ENCODE assay signal across 11 mouse cellular contexts in genomic region chr5:64960857-64961391, GRCm38 (mm10). TPM values are rescaled to one million over a fixed set of nuclear protein-coding genes. Genes with fewer than 3 reads are reported as not detected.
DNase-seq lines count a peak whose midpoint lies in the region; ATAC-seq lines count a peak whose summit lies in the region.
"Had no signal": no experiment of that assay in that cellular context is flagged by ENCODE, and none has a peak within 500 bp of the region (broad histone marks: within the 10 kb centered on the region; RNA-seq: fewer than 3 reads in every experiment).

No protein-coding gene starts in this region.

- peak; percentile 19 for DNase-seq in heart, adult 8-10 months (ENCODE audit: low spot score)
- no peak for DNase-seq in heart, postnatal 14 days
- DNase-seq in CD4-positive helper T cell, adult 2 months (ENCODE audit: low read depth, low spot score): peak; percentile 68
- DNase-seq in MN1 (ENCODE audit: low spot score): no peak
- DNase-seq in embryo, embryonic 10 days (ENCODE audit: low spot score): no peak
- DNase-seq in left cerebral cortex, postnatal 10 days (ENCODE audit: extremely low spot score in 1 of 2, low spot score in 2 of 2): no peak
- DNase-seq: cerebellum, postnatal 10 days; kidney, adult 11 months; layer of hippocampus, postnatal 36 days had no signal

- peak; percentile 68 to 81 for ATAC-seq in hematopoietic stem cell, adult 5-6 weeks (replicated peaks in 1 of 2; ENCODE audit: insufficient read depth in 1 of 2, low FRiP score in 2 of 2, low TSS enrichment in 1 of 2, low read depth in 1 of 2, poor library complexity in 2 of 2, severe bottlenecking in 2 of 2)
- ATAC-seq in neutrophil, adult 5-6 weeks (ENCODE audit: extremely low read depth, insufficient number of reproducible peaks, low FRiP score, poor library complexity, severe bottlenecking): peak; percentile 82

- intact Hi-C loops in heart, postnatal 14 days (cut with DNase I): loop anchor here (10.0 kb wide), 2 partner anchors 76 to 676 kb away; no protein-coding TSS in a partner anchor
- intact Hi-C loops in left cerebral cortex, postnatal 10 days (cut with DNase I): loop anchor here (10.0 kb wide), 1 partner anchor 76 kb away; no protein-coding TSS in a partner anchor

RNA-seq across cellular contexts. Expression of gene Tlr6, which starts 1.0 kb away (rescaled TPM):
- total RNA-seq in heart, adult 8-10 months (2022): under 1 TPM; 0.46 to 0.91 (median 0.71) TPM
- 1 to 10 TPM in 1 of 2 experiments, under 1 TPM in 1; 0.96 to 1.7 TPM for total RNA-seq in heart, postnatal 14 days (2021)
- total RNA-seq in hematopoietic stem cell, adult 5-6 weeks (2017): 2.1 and 28.4 TPM in 2 replicates
- 31.0 and 37.8 TPM in 2 replicates for total RNA-seq in neutrophil, adult 5-6 weeks (2017)
- total RNA-seq in left cerebral cortex, postnatal 10 days (2021): under 1 TPM; 0.55 to 0.64 TPM

RNA-seq across cellular contexts. Expression of gene Fam114a1, which starts 8.9 kb away (rescaled TPM):
- 10 to 100 TPM; 13.7 to 18.0 (median 15.7) TPM for total RNA-seq in heart, adult 8-10 months (2022)
- total RNA-seq in heart, postnatal 14 days (2021): 10 to 100 TPM; 23.5 to 24.8 TPM
- total RNA-seq in hematopoietic stem cell, adult 5-6 weeks (2017): 5.9 and 7.9 TPM in 2 replicates
- total RNA-seq in neutrophil, adult 5-6 weeks (2017): 32.7 and 33.2 TPM in 2 replicates
- 1 to 10 TPM; 7.2 to 8.4 TPM for total RNA-seq in left cerebral cortex, postnatal 10 days (2021)

RNA-seq across cellular contexts. Expression of gene Tlr1, which starts 27.6 kb away (rescaled TPM):
- under 1 TPM; 0.09 to 0.41 (median 0.27) TPM for total RNA-seq in heart, adult 8-10 months (2022)
- under 1 TPM; 0.34 to 0.43 TPM for total RNA-seq in heart, postnatal 14 days (2021)
- 0.19 and 1.4 TPM in 2 replicates for total RNA-seq in hematopoietic stem cell, adult 5-6 weeks (2017)
- 84.2 and 96.3 TPM in 2 replicates for total RNA-seq in neutrophil, adult 5-6 weeks (2017)
- under 1 TPM; 0.30 to 0.32 TPM for total RNA-seq in left cerebral cortex, postnatal 10 days (2021)

Comparison
In these comparisons a context has a peak if more than half of its experiments do, and no peak if none do; other contexts are left out.
1. DNase-seq: peak in heart, adult 8-10 months (single experiment) and CD4-positive helper T cell, adult 2 months (single experiment); none in heart, postnatal 14 days (0 of 2), MN1 (single experiment), embryo, embryonic 10 days (single experiment) and left cerebral cortex, postnatal 10 days (0 of 2).
2. RNA of gene Tlr1, which starts 27.6 kb away (total RNA-seq): 84.2 to 96.3 TPM in neutrophil, adult 5-6 weeks; 0.19 to 1.4 TPM in hematopoietic stem cell, adult 5-6 weeks, 0.34 to 0.43 TPM in heart, postnatal 14 days, 0.30 to 0.32 TPM in left cerebral cortex, postnatal 10 days and 0.09 to 0.41 TPM in heart, adult 8-10 months; every median in the first group is over 10 times any median in the second.